Mouse (Mus musculus): ENCODE results near the gene Gpr182. TPM values are rescaled to one million over a fixed set of nuclear protein-coding genes. Genes with fewer than 3 reads are reported as not detected.

The Gpr182 gene
- polyA plus RNA-seq, 1 experiment = not detected

DNA sequence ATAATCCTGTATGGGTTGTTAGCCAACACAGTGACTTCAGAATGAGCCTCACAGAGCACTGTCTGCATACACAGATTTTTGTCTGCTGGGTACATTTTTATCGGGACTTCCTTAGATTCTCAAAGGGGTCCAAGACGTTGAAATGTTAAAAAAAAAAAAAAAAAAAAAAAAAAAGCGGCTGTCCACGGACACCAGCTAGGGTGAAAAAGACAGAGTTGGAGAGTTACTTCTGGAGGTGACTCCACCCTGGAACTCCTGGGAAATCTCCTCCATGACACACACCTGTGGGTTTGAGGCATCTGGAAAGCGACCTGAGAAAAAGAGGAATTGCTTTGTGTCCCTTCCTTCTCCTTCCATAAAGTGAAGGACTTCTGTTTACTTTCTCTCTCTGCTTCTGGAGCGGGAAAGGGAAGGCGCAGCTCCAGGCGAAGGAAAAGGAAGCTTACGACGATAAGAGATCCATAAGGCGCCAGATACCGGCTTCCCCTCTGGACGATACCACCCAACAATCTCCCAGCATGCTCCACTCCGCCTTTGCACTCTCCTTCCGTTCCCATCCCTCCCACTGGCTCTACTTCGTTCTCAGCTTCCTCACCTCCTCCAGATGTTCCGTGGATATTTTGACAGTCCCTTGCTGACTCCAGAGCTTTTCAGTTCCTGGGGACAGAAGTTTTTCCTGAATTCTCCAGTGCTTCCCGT lies 4.4 kb upstream of the Gpr182 start:
- H3K36me3 ChIP-seq (replicated peaks; ENCODE audit: low read length) = no peaks in the 10 kb centered on the region
- TF ChIP-seq FLI1 (IDR thresholded peaks at IDR 0.05; ENCODE audit: low read length) (no peak), GATA1 (IDR thresholded peaks at IDR 0.05; ENCODE audit: borderline replicate concordance, low read length) (no peak)
- H3K27me3 ChIP-seq (replicated peaks) = peaks cover 10% of the 10 kb centered on the region
- peak overlapping the region; percentile 47 for H3K4me3 ChIP-seq (replicated peaks)
- peaks cover 36% of the 10 kb centered on the region for H3K4me1 ChIP-seq
- H3K9me3 ChIP-seq = peaks cover 20% of the 10 kb centered on the region

DNA sequence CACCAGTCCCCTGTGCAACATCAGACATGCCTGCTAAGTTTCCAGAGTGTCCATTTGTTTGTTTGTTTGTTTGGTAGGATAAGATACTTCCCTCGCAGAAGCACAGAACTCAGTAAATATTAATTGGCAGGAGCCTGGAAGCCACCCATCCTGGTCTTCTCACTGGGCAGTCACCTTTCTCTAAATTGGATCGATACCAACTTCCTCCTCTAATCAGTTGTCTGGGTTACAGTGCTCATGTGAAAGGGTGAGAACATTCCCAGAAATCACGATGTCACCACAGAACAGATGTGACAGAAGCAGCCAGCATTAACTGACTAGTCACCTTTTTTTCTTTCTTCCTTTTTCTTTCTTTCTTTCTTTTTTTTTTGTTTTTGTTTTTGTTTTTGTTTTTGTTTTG lies 3.7 kb upstream of the Gpr182 start:
- peaks cover 12% of the 10 kb centered on the region for H3K27me3 ChIP-seq (replicated peaks)
- no peak for TF ChIP-seq FLI1 (IDR thresholded peaks at IDR 0.05; ENCODE audit: low read length)
- no peak for TF ChIP-seq GATA1 (IDR thresholded peaks at IDR 0.05; ENCODE audit: borderline replicate concordance, low read length)
- H3K4me1 ChIP-seq = peaks cover 36% of the 10 kb centered on the region
- H3K4me3 ChIP-seq (replicated peaks) = no peak overlapping the region
- no peaks in the 10 kb centered on the region for H3K36me3 ChIP-seq (replicated peaks; ENCODE audit: low read length)
- H3K9me3 ChIP-seq = peaks cover 20% of the 10 kb centered on the region

DNA sequence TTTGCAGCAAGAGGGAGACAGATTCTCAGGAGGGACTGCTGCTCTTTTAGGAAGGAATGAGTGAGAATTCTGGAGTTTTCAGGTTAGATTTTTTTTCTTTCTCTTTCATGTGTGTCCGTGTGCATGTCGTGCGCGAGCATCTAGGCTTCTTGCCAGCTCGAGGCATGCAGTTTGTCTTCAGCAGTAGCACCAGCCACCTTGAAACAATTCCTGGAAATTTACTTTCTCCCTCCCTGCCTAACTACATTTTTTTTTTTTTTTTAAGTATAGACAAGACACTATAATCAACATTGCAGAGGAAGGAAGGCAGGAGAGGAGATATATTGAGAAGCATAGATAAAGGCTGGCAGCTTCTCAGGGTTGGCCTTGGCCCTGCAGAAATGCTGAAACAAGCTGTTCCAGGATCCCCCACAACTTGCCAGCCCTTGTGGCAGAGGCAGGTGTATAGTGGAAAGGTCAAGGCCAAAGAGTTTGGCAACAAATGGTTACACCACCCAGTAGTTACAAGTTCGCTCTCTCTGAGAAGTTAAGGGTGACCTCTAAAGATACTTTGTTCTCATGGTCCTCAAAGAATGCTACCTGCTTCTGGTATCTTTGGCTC lies 3.1 kb upstream of the Gpr182 start:
- Histone ChIP-seq H3K4me1 (peaks cover 36% of the 10 kb centered on the region), H3K9me3 (peaks cover 20% of the 10 kb centered on the region), H3K4me3 (replicated peaks) (no peak overlapping the region), H3K27me3 (replicated peaks) (peaks cover 17% of the 10 kb centered on the region), H3K36me3 (replicated peaks; ENCODE audit: low read length) (no peaks in the 10 kb centered on the region)
- TF ChIP-seq FLI1 (IDR thresholded peaks at IDR 0.05; ENCODE audit: low read length) = no peak
- no peak for TF ChIP-seq GATA1 (IDR thresholded peaks at IDR 0.05; ENCODE audit: borderline replicate concordance, low read length)

DNA sequence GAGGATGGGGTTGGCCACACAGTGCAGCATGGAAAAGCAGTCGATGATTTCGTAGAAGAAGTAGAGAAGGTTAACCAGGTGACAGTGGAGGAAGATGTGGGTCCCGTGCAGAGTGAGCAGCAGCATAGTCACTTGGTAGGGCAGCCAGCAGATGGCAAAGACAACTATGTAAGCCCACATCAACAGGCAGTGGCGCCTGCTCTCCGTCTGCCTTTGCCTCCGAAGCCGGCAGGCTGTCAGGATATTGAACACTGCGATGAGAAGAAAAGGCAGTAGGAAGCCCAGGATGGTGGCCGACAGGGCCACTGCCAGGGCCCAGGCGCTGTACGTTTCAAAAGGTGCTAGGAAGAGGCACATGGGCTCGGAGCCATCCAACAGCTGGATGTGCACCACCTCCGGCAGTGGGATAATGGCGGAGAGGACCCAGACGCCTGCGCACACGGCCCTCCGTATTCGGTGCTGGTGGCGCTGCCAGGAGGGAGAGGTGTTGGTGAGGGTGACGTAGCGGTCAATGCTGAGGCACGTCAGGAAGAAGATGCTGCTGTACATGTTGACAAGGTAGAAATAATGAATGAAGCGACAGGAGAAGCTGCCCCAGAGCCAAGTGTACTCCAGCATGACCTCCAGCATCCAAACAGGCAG lies 1.3 kb downstream of the Gpr182 start:
- H3K4me3 ChIP-seq (replicated peaks) = peak overlapping the region; percentile 26
- H3K4me1 ChIP-seq = peaks cover 52% of the 10 kb centered on the region

DNA sequence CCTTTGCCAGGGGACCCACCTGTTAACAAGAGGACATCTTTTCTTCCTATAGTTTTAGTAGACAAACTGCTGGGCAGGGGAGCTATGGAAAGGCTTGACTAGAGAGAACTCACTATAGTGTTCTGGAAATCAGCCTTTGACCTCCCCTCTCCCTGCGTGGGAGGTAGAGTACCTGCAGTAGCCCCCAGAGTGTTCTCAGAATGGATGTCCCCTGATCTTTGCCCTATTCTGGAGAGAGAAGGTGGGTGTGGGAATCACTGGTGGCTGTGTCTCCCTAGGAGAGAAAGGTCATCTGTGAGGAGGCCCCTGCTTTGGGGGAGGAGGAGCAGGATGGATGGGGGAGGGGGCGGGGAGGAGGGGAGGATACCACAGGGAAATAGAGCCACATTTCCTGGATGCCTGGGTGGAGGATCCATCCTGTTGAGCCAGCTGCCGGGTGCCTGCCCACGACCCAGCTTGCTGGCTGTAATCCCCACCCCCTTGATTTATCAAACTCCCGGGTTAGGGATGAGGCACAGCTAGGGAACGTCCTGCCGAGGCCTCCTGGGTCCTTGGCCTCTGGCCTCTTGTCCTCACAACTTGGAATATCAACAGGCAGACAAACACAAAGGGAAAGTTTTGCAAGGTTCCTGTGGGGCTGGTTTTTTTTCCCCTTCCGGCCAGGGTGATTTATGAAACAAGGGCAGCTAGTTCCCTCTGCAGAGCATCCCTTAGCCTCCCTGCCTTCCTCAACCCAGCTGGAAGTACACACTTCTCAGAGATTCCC lies 2.5 kb downstream of the Gpr182 start:
- Histone ChIP-seq H3K4me3 (replicated peaks) (no peak overlapping the region), H3K9me3 (no peaks in the 10 kb centered on the region), H3K4me1 (peaks cover 41% of the 10 kb centered on the region), H3K36me3 (replicated peaks; ENCODE audit: low read length) (peaks cover 32% of the 10 kb centered on the region), H3K27me3 (replicated peaks) (peaks cover 10% of the 10 kb centered on the region)
- no peak for TF ChIP-seq FLI1 (IDR thresholded peaks at IDR 0.05; ENCODE audit: low read length)
- TF ChIP-seq GATA1 (IDR thresholded peaks at IDR 0.05; ENCODE audit: borderline replicate concordance, low read length) = no peak

More for the DNA sequence above, 1.3 kb downstream of the Gpr182 start:
- TF ChIP-seq GATA1 (IDR thresholded peaks at IDR 0.05; ENCODE audit: borderline replicate concordance, low read length) (no peak), FLI1 (IDR thresholded peaks at IDR 0.05; ENCODE audit: low read length) (no peak)
- H3K36me3 ChIP-seq (replicated peaks; ENCODE audit: low read length) = peaks cover 24% of the 10 kb centered on the region
- no peaks in the 10 kb centered on the region for H3K9me3 ChIP-seq
- H3K27me3 ChIP-seq (replicated peaks) = peaks cover 10% of the 10 kb centered on the region

DNA sequence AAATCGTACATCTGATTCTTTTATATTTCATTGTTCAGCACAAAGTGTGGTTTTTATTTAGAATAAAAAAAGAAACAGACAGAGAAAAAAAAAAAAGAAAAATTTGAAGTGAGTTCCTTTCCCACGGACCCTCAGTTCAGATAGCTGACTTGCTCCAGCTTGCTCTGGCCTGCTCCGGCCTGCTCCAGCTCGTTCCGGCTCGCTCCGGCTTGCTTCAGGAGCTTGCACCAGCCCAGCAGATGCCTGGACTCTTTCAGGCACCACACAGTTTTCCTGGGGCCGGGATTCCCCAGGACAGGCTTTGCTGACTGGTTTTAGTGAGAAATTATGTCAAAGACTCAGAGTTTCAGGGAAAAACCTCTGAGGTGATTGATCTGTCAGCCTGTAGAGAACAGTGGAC lies 4.3 kb downstream of the Gpr182 start:
- peaks cover 50% of the 10 kb centered on the region for H3K36me3 ChIP-seq (replicated peaks; ENCODE audit: low read length)

DNA sequence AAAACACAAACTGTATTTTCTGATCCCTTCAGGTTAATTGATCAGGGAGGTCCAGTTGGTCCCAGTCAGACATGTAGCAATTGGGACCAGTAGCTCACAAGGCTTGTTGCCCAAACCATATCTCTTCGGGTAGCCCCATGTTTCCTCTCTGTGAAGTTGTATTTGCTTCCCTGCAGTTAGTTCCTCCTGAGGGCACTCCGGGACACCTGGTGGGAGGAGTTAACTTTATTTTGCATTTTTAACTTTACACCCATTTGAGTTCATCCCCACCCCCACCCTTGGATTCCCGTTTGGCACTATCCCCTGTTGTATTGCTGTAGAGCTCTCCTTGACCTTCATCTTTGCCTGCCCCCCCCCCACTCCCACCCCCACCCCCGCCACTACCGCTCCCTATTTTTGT lies 5.6 kb downstream of the Gpr182 start:
- TF ChIP-seq FLI1 (IDR thresholded peaks at IDR 0.05; ENCODE audit: low read length) = no peak
- TF ChIP-seq GATA1 (IDR thresholded peaks at IDR 0.05; ENCODE audit: borderline replicate concordance, low read length) = no peak
- no peak overlapping the region for H3K4me3 ChIP-seq (replicated peaks)
- peaks cover 27% of the 10 kb centered on the region for H3K4me1 ChIP-seq
- peaks cover 10% of the 10 kb centered on the region for H3K9me3 ChIP-seq
- peaks cover 61% of the 10 kb centered on the region for H3K36me3 ChIP-seq (replicated peaks; ENCODE audit: low read length)
- H3K27me3 ChIP-seq (replicated peaks) = peaks cover 10% of the 10 kb centered on the region

More for the DNA sequence above, 4.3 kb downstream of the Gpr182 start:
- peaks cover 10% of the 10 kb centered on the region for H3K9me3 ChIP-seq
- H3K4me3 ChIP-seq (replicated peaks) = no peak overlapping the region
- TF ChIP-seq FLI1 (IDR thresholded peaks at IDR 0.05; ENCODE audit: low read length) = no peak
- TF ChIP-seq GATA1 (IDR thresholded peaks at IDR 0.05; ENCODE audit: borderline replicate concordance, low read length) = no peak
- peaks cover 27% of the 10 kb centered on the region for H3K4me1 ChIP-seq
- H3K27me3 ChIP-seq (replicated peaks) = peaks cover 10% of the 10 kb centered on the region

DNA sequence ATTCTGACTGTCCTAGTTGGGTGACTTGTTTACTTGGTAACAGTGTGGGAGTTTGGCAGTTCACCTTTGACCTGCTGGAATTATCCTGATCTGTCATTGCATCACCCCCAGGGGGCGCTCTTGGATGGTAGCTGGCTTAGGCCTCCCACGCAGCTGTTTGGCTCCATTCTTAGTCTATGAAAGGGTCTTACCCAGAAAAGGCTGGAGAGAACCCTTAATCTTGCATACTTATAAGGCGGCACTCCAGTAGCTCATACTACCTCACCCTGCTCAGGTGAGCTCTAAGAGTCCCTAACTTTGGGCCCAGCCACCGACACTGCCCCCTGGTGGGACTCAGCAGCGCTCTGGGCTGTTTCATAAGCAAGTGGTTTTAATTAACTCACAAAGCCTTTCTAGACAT lies 6.9 kb downstream of the Gpr182 start:
- Histone ChIP-seq H3K4me3 (replicated peaks) (no peak overlapping the region), H3K27me3 (replicated peaks) (no peaks in the 10 kb centered on the region), H3K9me3 (peaks cover 10% of the 10 kb centered on the region), H3K4me1 (peaks cover 39% of the 10 kb centered on the region), H3K36me3 (replicated peaks; ENCODE audit: low read length) (peaks cover 61% of the 10 kb centered on the region)
- TF ChIP-seq FLI1 (IDR thresholded peaks at IDR 0.05; ENCODE audit: low read length) (no peak), GATA1 (IDR thresholded peaks at IDR 0.05; ENCODE audit: borderline replicate concordance, low read length) (no peak)

DNA sequence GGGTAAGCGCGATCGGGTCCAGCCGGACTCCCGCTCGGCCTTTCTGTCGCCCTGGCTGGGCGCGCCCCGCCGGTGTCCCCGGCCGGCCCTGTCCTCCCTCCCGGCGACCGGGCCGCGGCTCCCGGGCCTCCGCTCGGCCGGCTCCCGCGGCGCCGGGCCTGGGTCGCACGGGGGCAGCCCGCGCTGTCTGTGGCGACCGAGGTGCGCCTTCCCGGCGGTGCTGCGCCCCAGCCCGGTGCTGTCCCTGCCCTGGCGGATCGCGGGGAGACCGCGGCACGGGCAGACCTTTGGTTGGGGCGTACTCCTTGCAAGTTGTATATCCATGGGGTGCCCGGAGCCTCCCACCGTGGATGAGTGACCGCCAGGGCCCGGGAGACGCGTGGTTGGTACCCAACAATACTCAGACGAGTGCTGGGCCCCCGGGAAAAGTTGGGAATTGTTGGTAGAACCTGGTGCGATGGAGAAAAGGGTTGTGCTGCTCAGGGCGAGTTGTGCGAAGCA lies 11.8 kb downstream of the Gpr182 start:
- peaks cover 3% of the 10 kb centered on the region for H3K27me3 ChIP-seq (replicated peaks)
- peaks cover 36% of the 10 kb centered on the region for H3K36me3 ChIP-seq (replicated peaks; ENCODE audit: low read length)
- TF ChIP-seq GATA1 (IDR thresholded peaks at IDR 0.05; ENCODE audit: borderline replicate concordance, low read length) (no peak), FLI1 (IDR thresholded peaks at IDR 0.05; ENCODE audit: low read length) (no peak)
- peaks cover 17% of the 10 kb centered on the region for H3K9me3 ChIP-seq
- peaks cover 55% of the 10 kb centered on the region for H3K4me1 ChIP-seq
- H3K4me3 ChIP-seq (replicated peaks) = peak overlapping the region; percentile 96
